Mouse (Mus musculus): ENCODE results near the gene Tlcd1.

- TF ChIP-seq EP300 (IDR thresholded peaks at IDR 0.05; ENCODE audit: low read depth) (no peak), CTCF (IDR thresholded peaks at IDR 0.05; ENCODE audit: low read depth) (no peak)
These were observed 35.0 kb downstream of the Tlcd1 start for GRCm38 (mm10) chr11:78211513-78211912.

All from heart, postnatal 0 days (tissue).